Mouse (Mus musculus) frontal cortex, postnatal 14 days (tissue): ENCODE results near the gene 4930558K02Rik.

Experiments used
- DNase-seq, 2 experiments: peaks; one replicate each; pipeline ENCODE4 v3.0.0; 2022; ENCODE audit warnings: low spot score in 2 of 2

The 4930558K02Rik gene

GRCm38 (mm10) chr1:161998781-161999180 is 19.3 kb upstream of the 4930558K02Rik start:
- DNase-seq = no peak

DNA sequence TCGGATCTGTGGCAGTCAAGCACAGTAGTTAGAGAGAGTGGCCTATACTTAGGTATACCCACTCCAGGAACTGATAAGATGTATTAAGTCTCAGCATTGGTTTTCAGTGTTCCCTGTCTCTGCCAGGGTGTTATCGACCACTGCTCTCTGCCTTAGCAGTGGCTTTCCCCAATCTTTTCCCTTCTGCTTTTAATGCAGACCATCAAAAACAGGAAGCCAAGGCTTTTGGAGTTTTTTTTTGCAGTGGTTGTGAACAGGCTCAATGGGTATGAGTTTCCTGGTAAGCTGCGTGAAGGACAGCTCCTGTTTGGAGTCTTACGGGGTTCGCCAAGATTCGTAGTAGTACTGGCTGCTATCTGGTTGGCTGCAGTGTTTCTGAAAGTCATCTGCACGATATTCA is 13.0 kb upstream of the 4930558K02Rik start:
- DNase-seq = no peak

DNA sequence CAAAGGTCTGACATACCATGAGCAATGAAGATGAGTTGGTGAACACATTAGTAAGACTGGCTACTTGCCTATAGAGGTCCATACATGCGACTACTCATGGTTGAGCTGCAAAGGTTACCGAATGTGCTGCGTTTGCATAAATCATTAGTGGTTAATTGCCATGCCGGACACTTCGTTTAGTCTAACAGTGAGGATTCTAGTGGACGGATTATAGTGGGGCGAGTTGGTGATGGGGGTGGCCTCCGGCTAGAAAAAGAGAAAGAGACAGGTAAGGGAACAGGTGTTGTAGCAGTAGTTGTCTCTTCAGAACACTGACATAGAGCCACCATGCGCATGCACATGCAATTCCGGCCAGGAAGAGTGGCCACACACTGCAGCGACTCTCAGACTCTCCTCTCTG is 12.4 kb upstream of the 4930558K02Rik start:
- no peak for DNase-seq

DNA sequence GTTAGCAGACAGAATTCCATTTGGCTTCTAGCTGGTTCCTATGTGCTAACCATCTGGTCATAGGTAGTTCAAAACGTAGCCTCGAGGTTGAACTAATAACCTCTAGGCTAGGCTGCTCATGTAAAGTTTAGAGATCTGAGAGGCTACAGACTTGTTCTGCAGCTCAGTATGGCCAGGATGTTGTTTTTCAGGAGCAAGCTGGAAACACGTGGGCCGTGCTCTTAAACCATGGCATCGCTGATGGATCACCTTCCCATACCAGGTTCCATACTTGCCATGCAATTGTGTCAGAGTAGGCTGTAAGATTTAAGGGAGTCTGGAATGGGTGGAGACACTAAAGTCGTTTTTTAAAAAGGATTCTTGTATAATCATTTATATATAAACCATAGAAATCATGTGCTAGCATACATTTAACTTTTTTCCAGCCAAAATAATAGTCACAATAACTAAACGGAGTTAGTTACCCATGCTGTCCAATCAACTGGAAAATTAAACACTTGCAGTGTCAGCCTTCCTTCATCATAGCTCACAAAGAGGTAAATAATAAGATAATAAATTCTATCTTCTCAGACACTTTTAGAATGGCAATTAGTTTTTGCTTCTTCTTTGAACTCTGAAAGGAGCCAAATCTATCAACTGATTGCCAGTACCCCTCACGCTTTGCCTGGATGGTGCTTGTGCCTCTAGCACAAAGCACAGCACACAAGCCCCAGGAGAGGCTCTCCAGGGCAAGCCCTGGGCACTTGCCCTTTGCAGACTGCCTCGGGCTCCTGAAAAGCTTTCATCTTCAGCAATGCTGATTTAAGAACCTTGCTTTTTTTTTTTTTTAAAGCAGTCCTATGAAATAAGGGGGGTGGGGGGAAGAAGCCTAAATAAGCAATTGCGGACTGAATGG is 11.5 kb upstream of the 4930558K02Rik start:
- DNase-seq = no peak

DNA sequence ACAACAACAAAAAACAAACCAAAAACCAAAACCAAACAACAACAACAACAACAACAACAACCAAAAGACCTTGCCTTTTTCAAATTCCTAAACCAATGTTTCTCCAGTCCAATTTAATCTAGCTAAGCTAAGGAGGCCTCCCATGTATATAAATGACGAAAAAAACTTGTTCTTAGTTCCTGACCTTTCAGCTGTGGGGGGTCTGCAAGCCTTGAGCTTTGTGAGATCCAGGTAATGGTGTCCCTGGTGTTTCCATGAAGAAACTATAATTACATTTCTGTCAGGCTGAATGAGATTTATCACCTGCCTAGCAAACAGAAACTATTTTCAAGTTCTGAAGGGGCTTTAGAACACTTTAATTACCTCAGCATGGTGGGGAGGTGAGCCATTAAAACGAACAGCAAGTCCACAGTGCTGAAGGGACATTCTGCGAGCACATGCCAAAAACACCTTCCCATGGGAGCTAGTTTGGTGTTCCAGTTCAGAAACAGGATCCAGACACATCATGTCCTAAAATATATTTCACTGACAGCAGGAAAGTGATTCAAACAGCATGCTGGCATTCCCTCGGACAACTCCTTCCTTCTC is 4.6 kb upstream of the 4930558K02Rik start:
- no peak for DNase-seq

DNA sequence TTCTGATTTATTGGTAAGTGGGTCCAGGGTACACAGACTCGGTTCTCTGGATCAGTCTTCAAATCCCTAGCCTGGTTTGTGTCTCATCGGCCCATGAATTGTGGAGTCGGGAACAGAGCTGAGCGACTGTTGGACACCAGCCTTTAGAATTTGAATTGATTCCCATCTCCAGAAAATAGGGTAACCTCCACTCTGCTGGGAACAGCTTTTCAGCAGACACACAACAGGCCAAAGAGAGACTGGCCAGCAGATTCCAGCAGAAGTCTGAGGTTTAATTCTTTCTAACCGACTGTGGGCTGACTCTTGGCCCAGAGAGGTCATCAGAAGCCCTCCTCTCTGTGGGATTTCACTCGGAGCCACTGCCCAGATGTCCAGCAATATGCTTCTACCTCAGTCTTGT is 4.0 kb upstream of the 4930558K02Rik start:
- no peak for DNase-seq

DNA sequence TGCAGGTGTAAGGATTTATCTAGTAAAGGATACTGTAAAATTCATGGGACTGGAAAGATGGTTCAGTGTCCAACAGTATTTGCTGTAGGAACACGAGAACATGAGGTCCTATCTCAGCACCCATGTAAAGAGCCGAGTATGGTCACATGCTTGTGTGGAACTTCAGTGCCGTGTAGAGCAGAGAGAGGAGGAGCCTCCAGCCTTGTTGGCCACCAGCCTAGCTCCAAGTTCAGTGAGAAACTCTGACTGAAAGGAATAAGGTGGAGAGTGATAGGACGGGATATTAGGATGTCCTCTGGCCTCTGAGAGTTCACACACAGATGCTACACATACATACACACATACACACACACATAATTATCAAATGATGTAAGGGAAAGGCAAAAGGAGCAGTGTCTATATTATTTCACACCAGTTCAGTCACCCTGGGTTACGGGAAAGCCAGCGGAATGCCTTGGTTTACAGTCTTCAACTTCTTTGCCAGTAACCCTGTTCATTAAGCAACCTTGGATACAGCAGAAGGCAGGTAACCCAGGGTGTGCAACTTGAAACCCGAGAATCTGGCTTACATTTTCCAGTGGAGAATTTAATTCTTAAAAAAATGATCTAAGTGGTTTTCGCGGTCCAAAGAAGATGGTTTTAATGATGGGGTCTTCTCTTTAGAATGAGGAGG is 1.3 kb upstream of the 4930558K02Rik start:
- DNase-seq = no peak

DNA sequence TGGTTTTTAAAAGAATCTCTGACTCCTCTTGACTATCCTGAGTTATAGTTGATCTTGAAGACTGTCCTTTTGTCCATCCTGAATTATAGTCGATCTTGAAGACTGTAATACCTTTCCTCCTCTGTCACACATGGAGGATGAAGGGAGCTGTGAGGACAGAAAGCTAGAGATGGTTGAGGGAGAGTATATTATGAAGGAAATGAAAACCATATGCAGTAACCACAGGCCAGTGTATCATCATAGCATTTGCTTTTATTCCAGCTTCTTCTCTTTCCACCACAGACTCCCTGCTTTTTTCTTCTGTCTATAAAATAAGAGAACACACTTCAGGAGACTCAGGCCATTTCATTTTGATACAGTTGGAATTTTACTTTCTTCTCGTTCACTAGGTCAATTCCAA is 610 bp upstream of the 4930558K02Rik start:
- DNase-seq = no peak

DNA sequence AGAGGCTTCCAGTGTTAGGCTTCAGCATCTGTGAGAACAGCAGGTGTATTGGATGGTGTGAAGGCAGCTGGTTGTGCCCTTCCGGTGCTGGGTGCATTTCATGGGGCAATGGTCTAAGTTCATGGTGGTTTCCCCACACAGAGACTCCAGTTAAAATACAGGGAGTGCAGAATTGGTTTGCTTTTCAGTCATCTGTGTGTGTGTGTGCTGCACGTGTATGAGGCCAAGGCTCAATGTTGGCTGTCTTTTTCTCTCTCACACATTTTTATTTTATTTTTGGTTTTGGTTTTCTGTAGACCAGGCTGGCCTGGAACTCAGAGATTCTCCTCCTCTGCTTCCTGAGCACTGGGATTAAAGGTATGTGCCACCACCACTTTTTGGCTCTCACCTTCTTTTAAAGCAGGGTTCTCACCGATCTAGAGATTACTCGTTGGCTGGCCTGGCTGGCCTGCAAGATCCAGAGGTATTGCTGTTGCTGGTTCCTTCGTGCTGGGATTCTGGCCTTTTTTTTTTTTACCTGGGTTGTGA is 1.2 kb downstream of the 4930558K02Rik start:
- no peak for DNase-seq

GRCm38 (mm10) chr1:161977331-161977730 is 2.1 kb downstream of the 4930558K02Rik start:
- DNase-seq = no peak

- peak; percentile 29 to 74 for DNase-seq
Observed at GRCm38 (mm10) chr1:161976255-161977182, 2.9 kb downstream of the 4930558K02Rik start.

GRCm38 (mm10) chr1:161972233-161972632 is 7.2 kb downstream of the 4930558K02Rik start:
- no peak for DNase-seq

DNA sequence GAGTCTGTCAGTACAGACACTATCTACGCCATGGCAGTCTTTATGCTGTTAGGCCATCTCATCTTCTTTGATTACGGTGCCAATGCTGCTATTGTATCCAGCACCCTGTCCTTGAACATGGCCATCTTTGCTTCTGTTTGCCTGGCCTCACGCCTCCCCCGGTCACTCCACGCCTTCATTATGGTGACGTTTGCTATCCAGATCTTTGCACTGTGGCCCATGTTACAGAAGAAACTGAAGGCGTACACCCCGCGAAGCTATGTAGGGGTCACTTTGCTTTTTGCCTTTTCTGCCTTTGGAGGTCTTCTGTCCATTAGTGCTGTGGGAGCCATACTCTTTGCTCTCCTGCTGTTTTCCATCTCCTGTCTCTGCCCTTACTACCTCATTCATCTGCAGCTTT is 8.6 kb downstream of the 4930558K02Rik start:
- no peak for DNase-seq

DNA sequence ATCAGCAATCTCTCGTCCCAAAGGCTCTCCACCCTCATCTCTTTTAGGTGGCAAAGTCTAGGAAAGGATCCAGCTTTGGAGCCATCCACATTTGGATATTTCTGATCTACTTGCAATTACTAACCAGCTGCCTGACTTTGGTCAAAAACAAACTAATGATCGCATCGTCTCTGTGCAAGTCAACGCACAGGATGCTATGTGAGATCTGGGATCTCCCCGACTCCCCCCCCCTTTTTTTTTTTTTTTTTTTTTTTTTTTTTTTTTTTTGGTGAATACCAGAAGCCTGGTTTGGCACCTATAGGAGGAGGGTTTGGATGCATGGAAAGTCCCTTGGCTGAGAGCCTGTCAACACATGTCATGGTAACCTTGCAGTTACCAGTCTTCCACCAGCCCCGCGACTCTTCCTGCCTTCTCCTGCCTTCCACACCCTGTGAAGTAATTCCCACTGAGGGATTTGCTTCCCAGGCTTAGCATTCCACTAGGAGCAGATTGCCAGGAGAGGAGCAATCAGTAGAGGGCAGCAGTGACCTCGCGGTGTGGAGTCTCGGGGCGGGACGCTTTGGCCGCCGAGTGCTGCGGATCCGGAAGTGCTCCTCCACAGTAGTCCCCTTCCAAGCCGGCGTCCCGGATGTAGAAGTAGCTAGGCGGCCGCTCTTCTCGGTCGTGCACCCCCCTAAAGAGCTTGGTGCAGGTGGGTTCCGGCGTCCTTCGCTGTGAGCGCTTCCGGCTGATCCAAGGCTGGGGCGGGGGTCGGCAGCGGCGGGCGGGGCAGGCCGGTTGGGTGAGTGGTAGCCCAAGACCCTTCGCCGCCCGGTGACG is 10.6 kb downstream of the 4930558K02Rik start, which contains the start of gene Pigc:
Pigc (plus strand) TSS at position 598 of the 819 bp plus-strand sequence.
- DNase-seq = peak; percentile 90 to 92

GRCm38 (mm10) chr1:161967936-161968335 is 11.5 kb downstream of the 4930558K02Rik start:
- no peak for DNase-seq

DNA sequence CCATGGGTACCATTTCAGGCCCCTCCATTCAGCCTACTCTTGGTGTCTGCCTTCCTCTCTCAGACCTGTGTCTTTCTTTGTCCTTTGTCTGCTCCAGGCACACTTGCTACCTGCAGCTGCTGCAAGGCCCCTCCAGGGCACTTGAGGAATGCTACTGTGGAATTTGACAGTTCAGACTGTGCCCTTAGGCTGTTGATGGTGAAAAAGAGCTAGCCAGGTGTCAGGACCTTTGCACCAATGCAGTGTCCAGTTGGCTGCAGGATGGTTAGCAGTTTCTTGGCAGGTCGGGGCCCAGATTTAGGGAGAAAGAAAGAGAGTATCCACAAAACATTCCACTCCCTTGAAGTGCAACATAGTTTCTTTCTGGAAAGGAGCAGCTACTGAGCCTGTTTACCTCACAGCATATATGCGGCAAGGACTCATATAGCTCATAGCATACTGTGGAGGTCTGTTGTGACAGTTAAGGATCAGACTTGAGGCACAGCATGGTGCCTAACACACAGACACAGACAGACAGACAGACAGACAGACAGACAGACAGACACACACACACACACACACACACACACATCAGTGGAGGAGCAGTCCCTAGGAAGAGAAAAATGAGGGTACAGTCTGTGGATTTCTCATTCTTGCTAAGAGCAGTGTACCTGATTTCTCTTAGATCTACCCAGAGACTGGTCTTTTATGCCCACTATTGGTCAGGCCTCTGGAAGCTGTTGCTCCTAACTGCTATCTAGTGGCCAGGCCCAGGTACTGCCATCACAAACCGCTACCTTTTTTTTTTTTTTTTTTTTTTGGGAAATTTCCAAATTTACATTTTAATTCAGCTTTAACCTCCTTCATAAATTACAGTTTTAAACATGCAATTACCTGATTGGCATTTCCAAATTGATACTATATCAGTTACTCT is 16.7 kb downstream of the 4930558K02Rik start:
- no peak for DNase-seq

GRCm38 (mm10) chr1:161957964-161958950 is 21.2 kb downstream of the 4930558K02Rik start:
- no peak for DNase-seq

GRCm38 (mm10) chr1:161955846-161956245 is 23.6 kb downstream of the 4930558K02Rik start:
- no peak for DNase-seq
